Mouse (Mus musculus): ENCODE measurements at regions not wholly inside any gene's neighbourhood (a gene's known extent, or its start where the extent isn't known, plus 50 kb on each side); places are given as distances from the start of the nearest gene placed in this dataset.

- 81% methylated on average over 15 of the region's 15 CpGs for WGBS (ENCODE audit: insufficient replicate concordance)
- Histone ChIP-seq H3K36me3 (no peaks in the 10 kb centered on the region), H3K4me1 (no peaks in the 10 kb centered on the region), H3K27ac (no peak overlapping the region), H3K9ac (no peak overlapping the region), H3K9me3 (replicated peaks) (no peaks in the 10 kb centered on the region), H3K4me2 (no peak overlapping the region), H3K4me3 (no peak overlapping the region), H3K27me3 (replicated peaks) (no peaks in the 10 kb centered on the region)
- no peak for ATAC-seq
Observed at GRCm38 (mm10) chr4:142853924-142854323, 358.9 kb downstream of the Prdm2 start.

GRCm38 (mm10) chr4:142845066-142845696 lies 367.6 kb downstream of the Prdm2 start:
- Histone ChIP-seq H3K4me3 (no peak overlapping the region), H3K27me3 (replicated peaks) (no peaks in the 10 kb centered on the region), H3K9me3 (replicated peaks) (no peaks in the 10 kb centered on the region), H3K4me2 (no peak overlapping the region), H3K9ac (no peak overlapping the region), H3K36me3 (no peaks in the 10 kb centered on the region), H3K27ac (no peak overlapping the region), H3K4me1 (no peaks in the 10 kb centered on the region)
- 57% methylated on average over 6 of the region's 6 CpGs for WGBS (ENCODE audit: insufficient replicate concordance)
- ATAC-seq: no peak

GRCm38 (mm10) chr4:142839540-142839939 lies 373.3 kb downstream of the Prdm2 start:
- no peaks in the 10 kb centered on the region for H3K36me3 ChIP-seq
- no peak overlapping the region for H3K27ac ChIP-seq
- H3K9ac ChIP-seq: no peak overlapping the region
- no peaks in the 10 kb centered on the region for H3K9me3 ChIP-seq (replicated peaks)
- H3K4me1 ChIP-seq: no peaks in the 10 kb centered on the region
- no peaks in the 10 kb centered on the region for H3K27me3 ChIP-seq (replicated peaks)
- 40% methylated on average over 4 of the region's 4 CpGs for WGBS (ENCODE audit: insufficient replicate concordance)
- H3K4me2 ChIP-seq: no peak overlapping the region
- H3K4me3 ChIP-seq: no peak overlapping the region
- ATAC-seq: peak; percentile 56; the same call in 1 of the 2 replicates

- Histone ChIP-seq H3K9ac (no peak overlapping the region), H3K36me3 (no peaks in the 10 kb centered on the region), H3K27me3 (replicated peaks) (no peaks in the 10 kb centered on the region), H3K9me3 (replicated peaks) (no peaks in the 10 kb centered on the region), H3K4me3 (no peak overlapping the region), H3K27ac (no peak overlapping the region), H3K4me2 (no peak overlapping the region), H3K4me1 (no peaks in the 10 kb centered on the region)
- no peak; the same call in 1 of the 2 replicates for ATAC-seq
- 50% methylated on average over 4 of the region's 4 CpGs for WGBS (ENCODE audit: insufficient replicate concordance)
Observed at GRCm38 (mm10) chr4:142838363-142838964, 374.3 kb downstream of the Prdm2 start.

DNA sequence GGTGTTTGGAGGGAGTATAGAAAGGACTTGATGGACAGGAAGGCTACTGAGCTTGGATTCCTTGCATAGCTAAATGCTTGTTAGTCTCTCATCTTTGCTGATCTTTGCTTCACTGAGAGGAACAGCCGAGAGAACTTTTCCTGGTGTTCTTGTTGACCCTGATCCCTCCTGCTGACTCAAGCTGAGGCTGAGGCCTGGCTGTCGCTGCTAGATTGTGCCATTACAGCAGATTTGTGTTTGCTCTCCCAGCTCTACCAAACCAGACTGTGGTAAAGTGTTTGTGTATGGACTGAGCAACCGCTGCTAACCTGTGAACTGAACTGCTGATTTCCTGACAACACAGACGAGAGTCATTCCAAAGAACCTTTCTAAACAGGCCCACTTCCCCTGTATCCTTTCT lies 375.2 kb downstream of the Prdm2 start:
- no peak overlapping the region for H3K27ac ChIP-seq
- H3K4me2 ChIP-seq: no peak overlapping the region
- no peaks in the 10 kb centered on the region for H3K36me3 ChIP-seq
- no peak overlapping the region for H3K9ac ChIP-seq
- ATAC-seq: no peak
- H3K9me3 ChIP-seq (replicated peaks): no peaks in the 10 kb centered on the region
- no peaks in the 10 kb centered on the region for H3K27me3 ChIP-seq (replicated peaks)
- no peak overlapping the region for H3K4me3 ChIP-seq
- no peaks in the 10 kb centered on the region for H3K4me1 ChIP-seq
- WGBS (ENCODE audit: insufficient replicate concordance): 48% methylated on average over 4 of the region's 4 CpGs

- Histone ChIP-seq H3K4me3 (no peak overlapping the region), H3K27ac (no peak overlapping the region), H3K27me3 (replicated peaks) (no peaks in the 10 kb centered on the region), H3K9me3 (replicated peaks) (no peaks in the 10 kb centered on the region), H3K9ac (no peak overlapping the region), H3K4me2 (no peak overlapping the region), H3K4me1 (no peaks in the 10 kb centered on the region), H3K36me3 (no peaks in the 10 kb centered on the region)
- ATAC-seq: no peak
- 69% methylated on average over 7 of the region's 7 CpGs for WGBS (ENCODE audit: insufficient replicate concordance)
Observed at GRCm38 (mm10) chr4:142829711-142830110, 383.1 kb downstream of the Prdm2 start.

GRCm38 (mm10) chr4:142828969-142829368 lies 383.8 kb downstream of the Prdm2 start:
- Histone ChIP-seq H3K9me3 (replicated peaks) (0 out of 2 replicates have a peak, but pooled peaks cover under 1% of the 10 kb centered on the region), H3K4me3 (no peak overlapping the region), H3K36me3 (no peaks in the 10 kb centered on the region), H3K4me1 (no peaks in the 10 kb centered on the region), H3K27ac (no peak overlapping the region), H3K4me2 (no peak overlapping the region), H3K27me3 (replicated peaks) (no peaks in the 10 kb centered on the region), H3K9ac (no peak overlapping the region)
- WGBS (ENCODE audit: insufficient replicate concordance): 43% methylated on average over 10 of the region's 10 CpGs
- no peak for ATAC-seq

DNA sequence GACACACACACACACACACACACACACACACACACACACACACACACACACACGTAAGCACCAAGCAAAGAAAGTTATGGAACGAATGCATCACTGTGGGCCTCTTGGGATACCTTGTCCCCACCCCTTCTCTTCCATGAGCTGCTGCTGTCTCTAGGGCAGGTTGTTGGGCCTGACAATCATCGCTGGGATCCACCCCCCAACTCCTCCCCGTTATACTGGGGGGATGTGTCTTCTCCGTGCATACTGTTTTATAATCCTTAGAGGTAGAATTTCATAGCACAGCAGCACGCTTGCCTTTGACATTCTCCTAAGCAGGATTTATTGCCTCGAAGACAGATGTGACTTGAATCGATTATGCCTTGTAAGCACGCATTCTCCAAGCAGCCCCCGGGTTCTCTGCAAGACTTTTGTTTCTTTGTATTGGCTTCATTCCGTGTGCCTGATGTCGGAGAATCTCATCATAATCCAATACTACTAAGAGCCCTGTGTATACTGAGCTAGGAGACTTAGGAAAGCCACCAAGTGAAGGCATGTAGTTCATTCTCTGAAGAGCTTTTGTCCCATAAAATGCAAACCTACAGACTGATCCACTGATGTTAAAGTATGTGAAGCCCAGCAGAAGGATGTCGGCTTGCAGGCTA lies 386.4 kb downstream of the Prdm2 start:
- Histone ChIP-seq H3K9me3 (replicated peaks) (0 out of 2 replicates have a peak, but pooled peaks cover 3% of the 10 kb centered on the region), H3K27ac (no peak overlapping the region), H3K4me3 (no peak overlapping the region), H3K36me3 (no peaks in the 10 kb centered on the region), H3K9ac (no peak overlapping the region), H3K27me3 (replicated peaks) (no peaks in the 10 kb centered on the region), H3K4me1 (no peaks in the 10 kb centered on the region), H3K4me2 (no peak overlapping the region)
- WGBS (ENCODE audit: insufficient replicate concordance): 63% methylated on average over 13 of the region's 13 CpGs
- ATAC-seq: no peak

GRCm38 (mm10) chr4:142825786-142826185 lies 387.0 kb downstream of the Prdm2 start:
- 56% methylated on average over 5 of the region's 5 CpGs for WGBS (ENCODE audit: insufficient replicate concordance)
- no peak overlapping the region for H3K9ac ChIP-seq
- H3K4me1 ChIP-seq: no peaks in the 10 kb centered on the region
- no peak for ATAC-seq
- H3K9me3 ChIP-seq (replicated peaks): 0 out of 2 replicates have a peak, but pooled peaks cover 3% of the 10 kb centered on the region
- H3K27me3 ChIP-seq (replicated peaks): no peaks in the 10 kb centered on the region
- H3K4me2 ChIP-seq: no peak overlapping the region
- H3K4me3 ChIP-seq: no peak overlapping the region
- H3K36me3 ChIP-seq: no peaks in the 10 kb centered on the region
- H3K27ac ChIP-seq: no peak overlapping the region

- 73% methylated on average over 6 of the region's 6 CpGs for WGBS (ENCODE audit: insufficient replicate concordance)
- H3K27ac ChIP-seq: no peak overlapping the region
- H3K4me1 ChIP-seq: no peaks in the 10 kb centered on the region
- no peaks in the 10 kb centered on the region for H3K36me3 ChIP-seq
- ATAC-seq: no peak
- no peak overlapping the region for H3K9ac ChIP-seq
- H3K27me3 ChIP-seq (replicated peaks): no peaks in the 10 kb centered on the region
- no peak overlapping the region for H3K4me3 ChIP-seq
- H3K4me2 ChIP-seq: no peak overlapping the region
- 0 out of 2 replicates have a peak, but pooled peaks cover 13% of the 10 kb centered on the region for H3K9me3 ChIP-seq (replicated peaks)
Observed at GRCm38 (mm10) chr4:142818440-142818839, 394.4 kb downstream of the Prdm2 start.

DNA sequence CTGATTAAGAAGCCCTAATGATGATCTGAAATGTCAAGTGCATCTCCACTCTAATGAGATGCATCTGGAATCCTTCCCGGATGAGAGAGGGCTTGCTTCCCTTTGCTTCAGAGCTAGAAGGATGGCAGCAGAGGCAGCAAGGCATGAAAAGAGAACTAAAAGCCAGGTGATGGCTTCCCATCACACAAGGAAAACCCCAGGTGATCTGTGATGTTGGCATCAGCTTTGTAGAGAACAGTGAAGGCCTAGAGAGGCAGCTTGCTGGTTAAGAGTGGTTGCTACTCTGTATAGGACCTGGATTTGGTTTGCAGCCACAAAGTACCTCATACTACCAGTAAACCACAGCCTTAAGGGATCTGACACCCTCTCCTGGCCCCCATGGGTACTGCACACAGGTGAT lies 395.8 kb downstream of the Prdm2 start:
- WGBS (ENCODE audit: insufficient replicate concordance): 66% methylated on average over 1 of the region's 1 CpGs
- Histone ChIP-seq H3K4me2 (no peak overlapping the region), H3K4me1 (no peaks in the 10 kb centered on the region), H3K9ac (no peak overlapping the region), H3K36me3 (no peaks in the 10 kb centered on the region), H3K27me3 (replicated peaks) (no peaks in the 10 kb centered on the region), H3K4me3 (no peak overlapping the region), H3K27ac (no peak overlapping the region), H3K9me3 (replicated peaks) (0 out of 2 replicates have a peak, but pooled peaks cover 13% of the 10 kb centered on the region)
- ATAC-seq: no peak

DNA sequence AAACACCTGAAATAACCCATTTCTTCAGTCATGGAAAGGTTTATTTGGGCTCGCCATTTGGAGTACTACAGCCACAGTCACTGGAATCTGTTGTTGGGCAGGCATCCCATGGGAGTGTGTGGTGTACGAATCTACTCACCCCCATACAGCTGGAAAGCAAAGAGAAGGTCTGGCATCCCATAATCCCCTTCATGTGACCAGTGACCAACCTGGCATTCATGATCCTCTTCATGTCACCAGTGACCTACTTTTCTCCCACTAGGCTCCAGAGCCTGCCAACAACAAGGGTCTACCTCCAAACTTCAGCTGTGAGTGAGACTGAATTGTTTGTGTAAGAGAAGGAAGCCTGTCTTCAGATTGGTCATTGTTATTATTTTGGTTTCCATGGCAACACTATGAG lies 409.0 kb downstream of the Prdm2 start:
- no peak for ATAC-seq
- Histone ChIP-seq H3K4me3 (no peak overlapping the region), H3K4me1 (no peaks in the 10 kb centered on the region), H3K9ac (no peak overlapping the region), H3K4me2 (no peak overlapping the region), H3K36me3 (no peaks in the 10 kb centered on the region), H3K9me3 (replicated peaks) (no peaks in the 10 kb centered on the region), H3K27ac (no peak overlapping the region), H3K27me3 (replicated peaks) (no peaks in the 10 kb centered on the region)
- 42% methylated on average over 2 of the region's 2 CpGs for WGBS (ENCODE audit: insufficient replicate concordance)

All from liver, embryonic 12.5 days (tissue).